Mouse (Mus musculus) neural tube, embryonic 11.5 days (tissue): ENCODE measurements around the gene Padi2. TPM values are rescaled to one million over a fixed set of nuclear protein-coding genes. Genes with fewer than 3 reads are reported as not detected.

ENCODE experiments used
- ATAC-seq: fragments of 200-750 bp; cut with Nextera tagmentation; 2 replicates; pipeline ENCODE4 v1.8.0; 2017; ENCODE audit warnings: moderate number of reproducible peaks, mild to moderate bottlenecking, moderate TSS enrichment, moderate library complexity; ENCODE audit not compliant: insufficient read depth, low FRiP score, low TSS enrichment
- DNase-seq: peaks from one replicate; pipeline ENCODE4 v3.0.0-alpha.2; 2015; ENCODE audit warnings: low spot score
- H3K27ac ChIP-seq: fragments of 300-500 bp; sonication (generic); 2 replicates; pipeline ENCODE4 v1.5.1; 2014; ENCODE audit warnings: low read depth, mild to moderate bottlenecking, low read length
- H3K27me3 ChIP-seq: fragments of 300-500 bp; sonication (generic); 2 replicates; pipeline ENCODE4 v1.6.1; 2014; ENCODE audit warnings: mild to moderate bottlenecking, low read length, mixed read lengths; ENCODE audit not compliant: control insufficient read depth, insufficient read depth
- H3K36me3 ChIP-seq: fragments of 300-500 bp; sonication (generic); 2 replicates; pipeline ENCODE4 v1.6.1; 2014; ENCODE audit warnings: mild to moderate bottlenecking, low read length, moderate library complexity, mixed read lengths; ENCODE audit not compliant: control insufficient read depth, insufficient read depth
- H3K4me1 ChIP-seq: fragments of 300-500 bp; sonication (generic); 2 replicates; pipeline ENCODE4 v1.6.1; 2014; ENCODE audit warnings: low read length, mixed read lengths; ENCODE audit not compliant: control insufficient read depth, insufficient read depth
- H3K4me2 ChIP-seq: fragments of 300-500 bp; sonication (generic); 2 replicates; pipeline ENCODE4 v1.6.1; 2014; ENCODE audit warnings: low read depth, mild to moderate bottlenecking, moderate library complexity
- H3K4me3 ChIP-seq: fragments of 300-500 bp; sonication (generic); 2 replicates; pipeline ENCODE4 v1.5.1; 2014; ENCODE audit warnings: low read depth, low read length
- H3K9ac ChIP-seq: fragments of 300-500 bp; sonication (generic); 2 replicates; pipeline ENCODE4 v1.6.1; 2014; ENCODE audit warnings: mild to moderate bottlenecking, low read length
- H3K9me3 ChIP-seq: fragments of 300-500 bp; sonication (generic); 2 replicates; pipeline ENCODE4 v1.6.1; 2016; ENCODE audit warnings: low read length; ENCODE audit not compliant: control insufficient read depth
- WGBS: fragments of 180-500 bp; shearing (Covaris S2); extraction: QIAGEN DNeasy Blood & Tissue Kit; methylation state at CpG from one replicate; pipeline ENCODE4 v1.1.7; 2014; 5-methylcytosine and 5-hydroxymethylcytosine counted together
- polyA plus RNA-seq: library from polyadenylated mRNA; unstranded; fragments of >200 nt; fragmentation: Nextera tagmentation; extraction: Ambion mirVana; gene quantifications from 2 replicates; pipeline ENCODE4 v1.2.1, GENCODE M21; 2014

The Padi2 gene
- polyA plus RNA-seq, 1 experiment from 2014 or later, result 1.7 TPM

- Histone ChIP-seq H3K27ac (no peak overlapping the region), H3K9me3 (no peaks in the 10 kb centered on the region), H3K4me3 (no peak overlapping the region), H3K4me2 (no peak overlapping the region), H3K36me3 (no peaks in the 10 kb centered on the region), H3K9ac (no peak overlapping the region), H3K4me1 (no peaks in the 10 kb centered on the region), H3K27me3 (no peaks in the 10 kb centered on the region)
- ATAC-seq, result no peak
- DNase-seq, result no peak
- WGBS, result 88% methylated on average over 9 of the region's 9 CpGs
These were observed 27.5 kb upstream of the Padi2 start for GRCm38 (mm10) chr4:140878655-140879054.

- Histone ChIP-seq H3K36me3 (no peaks in the 10 kb centered on the region), H3K27me3 (no peaks in the 10 kb centered on the region), H3K9ac (no peak overlapping the region), H3K27ac (no peak overlapping the region), H3K4me1 (no peaks in the 10 kb centered on the region), H3K4me2 (no peak overlapping the region), H3K9me3 (no peaks in the 10 kb centered on the region), H3K4me3 (no peak overlapping the region)
- no peak for DNase-seq
- WGBS, result 93% methylated on average over 6 of the region's 6 CpGs
- no peak for ATAC-seq
These were observed 27.0 kb upstream of the Padi2 start for GRCm38 (mm10) chr4:140879116-140879515.

- ATAC-seq (no peak), DNase-seq (no peak)
- H3K9ac ChIP-seq, result no peak overlapping the region
- no peaks in the 10 kb centered on the region for H3K36me3 ChIP-seq
- no peaks in the 10 kb centered on the region for H3K9me3 ChIP-seq
- no peak overlapping the region for H3K4me2 ChIP-seq
- no peak overlapping the region for H3K27ac ChIP-seq
- no peaks in the 10 kb centered on the region for H3K27me3 ChIP-seq
- H3K4me3 ChIP-seq, result no peak overlapping the region
- WGBS, result 75% methylated on average over 4 of the region's 4 CpGs
- H3K4me1 ChIP-seq, result no peaks in the 10 kb centered on the region
These were observed 26.4 kb upstream of the Padi2 start for GRCm38 (mm10) chr4:140879739-140880138.

GRCm38 (mm10) chr4:140880207-140880606, 25.9 kb upstream of the Padi2 start:
- no peaks in the 10 kb centered on the region for H3K4me1 ChIP-seq
- H3K9ac ChIP-seq, result no peak overlapping the region
- H3K4me2 ChIP-seq, result no peak overlapping the region
- DNase-seq (no peak), ATAC-seq (no peak)
- no peaks in the 10 kb centered on the region for H3K36me3 ChIP-seq
- no peak overlapping the region for H3K27ac ChIP-seq
- H3K9me3 ChIP-seq, result no peaks in the 10 kb centered on the region
- no peaks in the 10 kb centered on the region for H3K27me3 ChIP-seq
- H3K4me3 ChIP-seq, result no peak overlapping the region
- 90% methylated on average over 3 of the region's 3 CpGs for whole genome bisulfite sequencing

GRCm38 (mm10) chr4:140881026-140881670, 25.0 kb upstream of the Padi2 start:
- Histone ChIP-seq H3K9ac (no peak overlapping the region), H3K4me1 (no peaks in the 10 kb centered on the region), H3K9me3 (no peaks in the 10 kb centered on the region), H3K4me2 (no peak overlapping the region), H3K36me3 (no peaks in the 10 kb centered on the region), H3K27ac (no peak overlapping the region), H3K4me3 (no peak overlapping the region), H3K27me3 (no peaks in the 10 kb centered on the region)
- WGBS, result 97% methylated on average over 8 of the region's 8 CpGs
- ATAC-seq, result no peak
- no peak for DNase-seq

- no peaks in the 10 kb centered on the region for H3K27me3 ChIP-seq
- no peak overlapping the region for H3K27ac ChIP-seq
- 93% methylated on average over 13 of the region's 13 CpGs for WGBS
- no peaks in the 10 kb centered on the region for H3K4me1 ChIP-seq
- H3K4me2 ChIP-seq, result no peak overlapping the region
- no peaks in the 10 kb centered on the region for H3K36me3 ChIP-seq
- DNase-seq (no peak), ATAC-seq (no peak)
- H3K9me3 ChIP-seq, result no peaks in the 10 kb centered on the region
- no peak overlapping the region for H3K4me3 ChIP-seq
- no peak overlapping the region for H3K9ac ChIP-seq
These were observed 24.4 kb upstream of the Padi2 start for GRCm38 (mm10) chr4:140881771-140882170.

- no peak overlapping the region for H3K4me2 ChIP-seq
- ATAC-seq, result no peak
- no peaks in the 10 kb centered on the region for H3K36me3 ChIP-seq
- no peak for DNase-seq
- no peak overlapping the region for H3K27ac ChIP-seq
- H3K4me3 ChIP-seq, result no peak overlapping the region
- H3K27me3 ChIP-seq, result no peaks in the 10 kb centered on the region
- no peak overlapping the region for H3K9ac ChIP-seq
- H3K9me3 ChIP-seq, result no peaks in the 10 kb centered on the region
- no peaks in the 10 kb centered on the region for H3K4me1 ChIP-seq
- WGBS, result 72% methylated on average over 4 of the region's 4 CpGs
These were observed 23.8 kb upstream of the Padi2 start for GRCm38 (mm10) chr4:140882365-140882764.

GRCm38 (mm10) chr4:140882981-140883380, 23.2 kb upstream of the Padi2 start:
- 95% methylated on average over 3 of the region's 3 CpGs for WGBS
- H3K9ac ChIP-seq, result no peak overlapping the region
- no peaks in the 10 kb centered on the region for H3K4me1 ChIP-seq
- no peak overlapping the region for H3K4me3 ChIP-seq
- H3K36me3 ChIP-seq, result no peaks in the 10 kb centered on the region
- no peaks in the 10 kb centered on the region for H3K27me3 ChIP-seq
- ATAC-seq (no peak), DNase-seq (no peak)
- no peaks in the 10 kb centered on the region for H3K9me3 ChIP-seq
- no peak overlapping the region for H3K4me2 ChIP-seq
- no peak overlapping the region for H3K27ac ChIP-seq

- H3K36me3 ChIP-seq, result no peaks in the 10 kb centered on the region
- H3K27me3 ChIP-seq, result no peaks in the 10 kb centered on the region
- H3K9ac ChIP-seq, result no peak overlapping the region
- H3K4me1 ChIP-seq, result no peaks in the 10 kb centered on the region
- H3K27ac ChIP-seq, result no peak overlapping the region
- H3K9me3 ChIP-seq, result no peaks in the 10 kb centered on the region
- WGBS, result 52% methylated on average over 4 of the region's 4 CpGs
- no peak for ATAC-seq
- no peak overlapping the region for H3K4me2 ChIP-seq
- no peak for DNase-seq
- H3K4me3 ChIP-seq, result no peak overlapping the region
These were observed 22.3 kb upstream of the Padi2 start for GRCm38 (mm10) chr4:140883852-140884251.
